Mouse (Mus musculus): ENCODE results near the gene Ntn1.

The Ntn1 gene

GRCm38 (mm10) chr11:68215206-68215912 lies 185.3 kb downstream of the Ntn1 start:
- DNase-seq (ENCODE audit: low spot score in 2 of 2): no peak

- DNase-seq (ENCODE audit: low spot score in 2 of 2): no peak
Measured at GRCm38 (mm10) chr11:68214496-68215205, 186.0 kb downstream of the Ntn1 start.

GRCm38 (mm10) chr11:68213896-68214295 lies 186.7 kb downstream of the Ntn1 start:
- DNase-seq (ENCODE audit: low spot score in 2 of 2): no peak

- peak; percentile 63 to 64 for DNase-seq (ENCODE audit: low spot score in 2 of 2)
Measured at GRCm38 (mm10) chr11:68211924-68212578, 188.6 kb downstream of the Ntn1 start.

GRCm38 (mm10) chr11:68210714-68211113 lies 189.9 kb downstream of the Ntn1 start:
- no peak for DNase-seq (ENCODE audit: low spot score in 2 of 2)

- no peak for DNase-seq (ENCODE audit: low spot score in 2 of 2)
Measured at GRCm38 (mm10) chr11:68209506-68209905, 191.1 kb downstream of the Ntn1 start.

GRCm38 (mm10) chr11:68208582-68208981 lies 192.0 kb downstream of the Ntn1 start:
- no peak for DNase-seq (ENCODE audit: low spot score in 2 of 2)

- DNase-seq (ENCODE audit: low spot score in 2 of 2): peak in 1 of 2 experiments; percentile 59
Measured at GRCm38 (mm10) chr11:68208023-68208422, 192.6 kb downstream of the Ntn1 start.

GRCm38 (mm10) chr11:68205572-68206229 lies 194.9 kb downstream of the Ntn1 start:
- DNase-seq (ENCODE audit: low spot score in 2 of 2): no peak

- DNase-seq (ENCODE audit: low spot score in 2 of 2): no peak
Measured at GRCm38 (mm10) chr11:68204407-68204806, 196.2 kb downstream of the Ntn1 start.

GRCm38 (mm10) chr11:68203658-68204315 lies 196.8 kb downstream of the Ntn1 start:
- no peak for DNase-seq (ENCODE audit: low spot score in 2 of 2)

GRCm38 (mm10) chr11:68202561-68202960 lies 198.1 kb downstream of the Ntn1 start:
- DNase-seq (ENCODE audit: low spot score in 2 of 2): no peak

- no peak for DNase-seq (ENCODE audit: low spot score in 2 of 2)
Measured at GRCm38 (mm10) chr11:68201811-68202459, 198.7 kb downstream of the Ntn1 start.

- DNase-seq (ENCODE audit: low spot score in 2 of 2): no peak
Measured at GRCm38 (mm10) chr11:68201063-68201462, 199.6 kb downstream of the Ntn1 start.

- no peak for DNase-seq (ENCODE audit: low spot score in 2 of 2)
Measured at GRCm38 (mm10) chr11:68200500-68200899, 200.1 kb downstream of the Ntn1 start.

GRCm38 (mm10) chr11:68199801-68200423 lies 200.7 kb downstream of the Ntn1 start:
- no peak for DNase-seq (ENCODE audit: low spot score in 2 of 2)

- DNase-seq (ENCODE audit: low spot score in 2 of 2): no peak
Measured at GRCm38 (mm10) chr11:68199103-68199502, 201.5 kb downstream of the Ntn1 start.

GRCm38 (mm10) chr11:68198696-68199095 lies 201.9 kb downstream of the Ntn1 start:
- DNase-seq (ENCODE audit: low spot score in 2 of 2): no peak

- no peak for DNase-seq (ENCODE audit: low spot score in 2 of 2)
Measured at GRCm38 (mm10) chr11:68197471-68197870, 203.2 kb downstream of the Ntn1 start.

- DNase-seq (ENCODE audit: low spot score in 2 of 2): no peak
Measured at GRCm38 (mm10) chr11:68196566-68196965, 204.1 kb downstream of the Ntn1 start.

Measured in heart, adult 9 months (tissue).